Mouse (Mus musculus) thymus, adult 2 months (tissue): ENCODE measurements at regions not wholly inside any gene's neighbourhood (a gene's known extent, or its start where the extent isn't known, plus 50 kb on each side); places are given as distances from the start of the nearest gene placed in this dataset.

ENCODE experiments used
- CTCF ChIP-seq: fragments of 200-500 bp; IDR thresholded peaks from 2 replicates; pipeline ENCODE4 v1.5.1; 2012; ENCODE audit warnings: mild to moderate bottlenecking, control low read depth, low read length, moderate library complexity, borderline replicate concordance; ENCODE audit not compliant: control insufficient read depth, poor library complexity, insufficient read depth; ENCODE audit errors: extremely low read depth
- POLR2A ChIP-seq: fragments of 200-500 bp; IDR thresholded peaks from 2 replicates; pipeline ENCODE4 v1.6.1; 2012; ENCODE audit warnings: mild to moderate bottlenecking, low read length, control low read depth, moderate library complexity; ENCODE audit not compliant: control insufficient read depth, poor library complexity, insufficient read depth; ENCODE audit errors: extremely low read depth

- TF ChIP-seq CTCF (no peak), POLR2A (no peak)
These were observed 348.1 kb downstream of the Etnk1 start for GRCm38 (mm10) chr6:143515137-143515536.
